Mouse (Mus musculus): Measurements from ENCODE around the gene Lipc. TPM values are rescaled to one million over a fixed set of nuclear protein-coding genes. Genes with fewer than 3 reads are reported as not detected.

Gene Lipc
- polyA plus RNA-seq, 1 experiment from 2014 or later: 0.15 TPM

- WGBS: 82% methylated on average over 9 of the region's 9 CpGs
- Histone ChIP-seq H3K9ac (replicated peaks; ENCODE audit: low read depth, low read length) (no peak overlapping the region), H3K4me1 (ENCODE audit: control insufficient read depth, insufficient read depth, low read length) (no peaks in the 10 kb centered on the region; the same call in 1 of the 2 replicates), H3K36me3 (ENCODE audit: control insufficient read depth, insufficient read depth, low read length) (no peaks in the 10 kb centered on the region), H3K4me2 (ENCODE audit: low read depth, low read length) (no peak overlapping the region), H3K9me3 (ENCODE audit: control insufficient read depth, low read length) (no peaks in the 10 kb centered on the region), H3K4me3 (ENCODE audit: low read depth, low read length) (no peak overlapping the region), H3K27me3 (ENCODE audit: control insufficient read depth, insufficient read depth, low read length) (no peaks in the 10 kb centered on the region), H3K27ac (ENCODE audit: low read depth, low read length) (no peak overlapping the region)
- ATAC-seq (ENCODE audit: low read depth): no peak
These were observed 9.2 kb downstream of the Lipc start for GRCm38 (mm10) chr9:70942686-70943333.

- H3K27ac ChIP-seq (ENCODE audit: low read depth, low read length): no peak overlapping the region
- no peaks in the 10 kb centered on the region for H3K9me3 ChIP-seq (ENCODE audit: control insufficient read depth, low read length)
- H3K4me2 ChIP-seq (ENCODE audit: low read depth, low read length): no peak overlapping the region
- no peak overlapping the region for H3K9ac ChIP-seq (replicated peaks; ENCODE audit: low read depth, low read length)
- 88% methylated on average over 8 of the region's 8 CpGs for WGBS
- no peaks in the 10 kb centered on the region for H3K36me3 ChIP-seq (ENCODE audit: control insufficient read depth, insufficient read depth, low read length)
- H3K4me1 ChIP-seq (ENCODE audit: control insufficient read depth, insufficient read depth, low read length): no peaks in the 10 kb centered on the region
- H3K4me3 ChIP-seq (ENCODE audit: low read depth, low read length): no peak overlapping the region
- no peak for ATAC-seq (ENCODE audit: low read depth)
- H3K27me3 ChIP-seq (ENCODE audit: control insufficient read depth, insufficient read depth, low read length): no peaks in the 10 kb centered on the region
These were observed 12.1 kb downstream of the Lipc start for GRCm38 (mm10) chr9:70939752-70940501.

GRCm38 (mm10) chr9:70938850-70939249 is 13.2 kb downstream of the Lipc start:
- Histone ChIP-seq H3K27ac (ENCODE audit: low read depth, low read length) (no peak overlapping the region), H3K4me3 (ENCODE audit: low read depth, low read length) (no peak overlapping the region), H3K27me3 (ENCODE audit: control insufficient read depth, insufficient read depth, low read length) (no peaks in the 10 kb centered on the region), H3K4me2 (ENCODE audit: low read depth, low read length) (no peak overlapping the region), H3K4me1 (ENCODE audit: control insufficient read depth, insufficient read depth, low read length) (no peaks in the 10 kb centered on the region), H3K9me3 (ENCODE audit: control insufficient read depth, low read length) (no peaks in the 10 kb centered on the region), H3K9ac (replicated peaks; ENCODE audit: low read depth, low read length) (no peak overlapping the region), H3K36me3 (ENCODE audit: control insufficient read depth, insufficient read depth, low read length) (no peaks in the 10 kb centered on the region)
- no peak for ATAC-seq (ENCODE audit: low read depth)
- WGBS: 65% methylated on average over 2 of the region's 2 CpGs

GRCm38 (mm10) chr9:70938134-70938533 is 13.9 kb downstream of the Lipc start:
- no peaks in the 10 kb centered on the region for H3K4me1 ChIP-seq (ENCODE audit: control insufficient read depth, insufficient read depth, low read length)
- H3K4me3 ChIP-seq (ENCODE audit: low read depth, low read length): no peak overlapping the region
- no peaks in the 10 kb centered on the region for H3K36me3 ChIP-seq (ENCODE audit: control insufficient read depth, insufficient read depth, low read length)
- no peak overlapping the region for H3K9ac ChIP-seq (replicated peaks; ENCODE audit: low read depth, low read length)
- H3K27me3 ChIP-seq (ENCODE audit: control insufficient read depth, insufficient read depth, low read length): no peaks in the 10 kb centered on the region
- 90% methylated on average over 6 of the region's 6 CpGs for WGBS
- no peak overlapping the region for H3K4me2 ChIP-seq (ENCODE audit: low read depth, low read length)
- no peak overlapping the region for H3K27ac ChIP-seq (ENCODE audit: low read depth, low read length)
- H3K9me3 ChIP-seq (ENCODE audit: control insufficient read depth, low read length): no peaks in the 10 kb centered on the region
- no peak for ATAC-seq (ENCODE audit: low read depth)

GRCm38 (mm10) chr9:70934587-70935295 is 17.3 kb downstream of the Lipc start:
- H3K4me1 ChIP-seq (ENCODE audit: control insufficient read depth, insufficient read depth, low read length): no peaks in the 10 kb centered on the region
- H3K4me2 ChIP-seq (ENCODE audit: low read depth, low read length): no peak overlapping the region
- H3K9ac ChIP-seq (replicated peaks; ENCODE audit: low read depth, low read length): no peak overlapping the region
- H3K36me3 ChIP-seq (ENCODE audit: control insufficient read depth, insufficient read depth, low read length): no peaks in the 10 kb centered on the region
- WGBS: 72% methylated on average over 8 of the region's 8 CpGs
- H3K4me3 ChIP-seq (ENCODE audit: low read depth, low read length): no peak overlapping the region
- ATAC-seq (ENCODE audit: low read depth): no peak
- no peak overlapping the region for H3K27ac ChIP-seq (ENCODE audit: low read depth, low read length)
- no peaks in the 10 kb centered on the region for H3K9me3 ChIP-seq (ENCODE audit: control insufficient read depth, low read length)
- H3K27me3 ChIP-seq (ENCODE audit: control insufficient read depth, insufficient read depth, low read length): no peaks in the 10 kb centered on the region

GRCm38 (mm10) chr9:70930641-70931020 is 21.4 kb downstream of the Lipc start:
- no peak; the same call in 1 of the 2 replicates for ATAC-seq (ENCODE audit: low read depth)
- no peak overlapping the region for H3K4me3 ChIP-seq (ENCODE audit: low read depth, low read length)
- H3K4me1 ChIP-seq (ENCODE audit: control insufficient read depth, insufficient read depth, low read length): no peaks in the 10 kb centered on the region
- H3K27me3 ChIP-seq (ENCODE audit: control insufficient read depth, insufficient read depth, low read length): no peaks in the 10 kb centered on the region
- H3K9me3 ChIP-seq (ENCODE audit: control insufficient read depth, low read length): no peaks in the 10 kb centered on the region
- no peak overlapping the region for H3K9ac ChIP-seq (replicated peaks; ENCODE audit: low read depth, low read length)
- 71% methylated on average over 5 of the region's 5 CpGs for WGBS
- H3K4me2 ChIP-seq (ENCODE audit: low read depth, low read length): no peak overlapping the region
- no peak overlapping the region for H3K27ac ChIP-seq (ENCODE audit: low read depth, low read length)
- no peaks in the 10 kb centered on the region for H3K36me3 ChIP-seq (ENCODE audit: control insufficient read depth, insufficient read depth, low read length)

GRCm38 (mm10) chr9:70929840-70930640 is 22.0 kb downstream of the Lipc start:
- Histone ChIP-seq H3K4me2 (ENCODE audit: low read depth, low read length) (no peak overlapping the region), H3K27me3 (ENCODE audit: control insufficient read depth, insufficient read depth, low read length) (no peaks in the 10 kb centered on the region), H3K9me3 (ENCODE audit: control insufficient read depth, low read length) (no peaks in the 10 kb centered on the region), H3K27ac (ENCODE audit: low read depth, low read length) (no peak overlapping the region), H3K4me1 (ENCODE audit: control insufficient read depth, insufficient read depth, low read length) (no peaks in the 10 kb centered on the region), H3K4me3 (ENCODE audit: low read depth, low read length) (no peak overlapping the region), H3K9ac (replicated peaks; ENCODE audit: low read depth, low read length) (no peak overlapping the region), H3K36me3 (ENCODE audit: control insufficient read depth, insufficient read depth, low read length) (no peaks in the 10 kb centered on the region)
- 51% methylated on average over 15 of the region's 15 CpGs for WGBS
- peak; percentile 46; the same call in 1 of the 2 replicates for ATAC-seq (ENCODE audit: low read depth)

- no peaks in the 10 kb centered on the region for H3K9me3 ChIP-seq (ENCODE audit: control insufficient read depth, low read length)
- H3K27ac ChIP-seq (ENCODE audit: low read depth, low read length): no peak overlapping the region
- no peak overlapping the region for H3K9ac ChIP-seq (replicated peaks; ENCODE audit: low read depth, low read length)
- no peaks in the 10 kb centered on the region for H3K27me3 ChIP-seq (ENCODE audit: control insufficient read depth, insufficient read depth, low read length)
- no peaks in the 10 kb centered on the region for H3K36me3 ChIP-seq (ENCODE audit: control insufficient read depth, insufficient read depth, low read length)
- H3K4me3 ChIP-seq (ENCODE audit: low read depth, low read length): no peak overlapping the region
- H3K4me1 ChIP-seq (ENCODE audit: control insufficient read depth, insufficient read depth, low read length): no peaks in the 10 kb centered on the region
- no peak overlapping the region for H3K4me2 ChIP-seq (ENCODE audit: low read depth, low read length)
- WGBS: 96% methylated on average over 1 of the region's 1 CpGs
- ATAC-seq (ENCODE audit: low read depth): no peak
These were observed 23.6 kb downstream of the Lipc start for GRCm38 (mm10) chr9:70928472-70928871.
